Mouse (Mus musculus) T-helper 2 cell (primary cell): ENCODE data around the gene Elfn2.

Source experiments
- in situ Hi-C: fragments of 300-600 bp; cut with MboI, MseI; formaldehyde crosslinking; loops from one replicate; pipeline ENCODE4 v1.15.1; 2025; ENCODE audit warnings: high pct_unique_total_duplicates

The Elfn2 gene

GRCm38 (mm10) chr15:78726697-78727096, 8.1 kb upstream of the Elfn2 start:
- in situ Hi-C loops, result no loop called here

- in situ Hi-C loops, result no loop called here
Observed at GRCm38 (mm10) chr15:78720532-78720931, 2.0 kb upstream of the Elfn2 start.

- in situ Hi-C loops, result no loop called here
Observed at GRCm38 (mm10) chr15:78720094-78720493, 1.5 kb upstream of the Elfn2 start.

GRCm38 (mm10) chr15:78719416-78719815, 845 bp upstream of the Elfn2 start:
- in situ Hi-C loops, result no loop called here

- in situ Hi-C loops, result no loop called here
Observed at GRCm38 (mm10) chr15:78716936-78717335, 1.6 kb downstream of the Elfn2 start.

GRCm38 (mm10) chr15:78715856-78716255, 2.7 kb downstream of the Elfn2 start:
- in situ Hi-C loops, result no loop called here

- in situ Hi-C loops, result no loop called here
Observed at GRCm38 (mm10) chr15:78713751-78714150, 4.8 kb downstream of the Elfn2 start.

- in situ Hi-C loops, result no loop called here
Observed at GRCm38 (mm10) chr15:78712335-78713258, 6.0 kb downstream of the Elfn2 start.

GRCm38 (mm10) chr15:78711935-78712334, 6.6 kb downstream of the Elfn2 start:
- in situ Hi-C loops, result no loop called here

- in situ Hi-C loops, result no loop called here
Observed at GRCm38 (mm10) chr15:78710634-78711033, 7.9 kb downstream of the Elfn2 start.

- in situ Hi-C loops, result no loop called here
Observed at GRCm38 (mm10) chr15:78709767-78710166, 8.8 kb downstream of the Elfn2 start.

GRCm38 (mm10) chr15:78706630-78707029, 11.9 kb downstream of the Elfn2 start:
- in situ Hi-C loops, result no loop called here

GRCm38 (mm10) chr15:78704824-78705223, 13.7 kb downstream of the Elfn2 start:
- in situ Hi-C loops, result loop anchor here (5.0 kb wide), 1 partner anchor 68 kb away; no protein-coding TSS in a partner anchor

GRCm38 (mm10) chr15:78704007-78704406, 14.6 kb downstream of the Elfn2 start:
- in situ Hi-C loops, result loop anchor here (5.0 kb wide), 1 partner anchor 67 kb away; no protein-coding TSS in a partner anchor

- in situ Hi-C loops, result loop anchor here (5.0 kb wide), 1 partner anchor 63 kb away; no protein-coding TSS in a partner anchor
Observed at GRCm38 (mm10) chr15:78700420-78700819, 18.2 kb downstream of the Elfn2 start.

- in situ Hi-C loops, result no loop called here
Observed at GRCm38 (mm10) chr15:78699513-78699912, 19.1 kb downstream of the Elfn2 start.

GRCm38 (mm10) chr15:78698491-78699135, 20.0 kb downstream of the Elfn2 start:
- in situ Hi-C loops, result no loop called here

GRCm38 (mm10) chr15:78698084-78698483, 20.5 kb downstream of the Elfn2 start:
- in situ Hi-C loops, result no loop called here

GRCm38 (mm10) chr15:78695745-78696144, 22.8 kb downstream of the Elfn2 start:
- in situ Hi-C loops, result no loop called here

GRCm38 (mm10) chr15:78692505-78692904, 26.1 kb downstream of the Elfn2 start:
- in situ Hi-C loops, result no loop called here

GRCm38 (mm10) chr15:78690716-78691115, 27.9 kb downstream of the Elfn2 start:
- in situ Hi-C loops, result no loop called here

GRCm38 (mm10) chr15:78686910-78687309, 31.7 kb downstream of the Elfn2 start:
- in situ Hi-C loops, result no loop called here

GRCm38 (mm10) chr15:78684111-78684510, 34.5 kb downstream of the Elfn2 start:
- in situ Hi-C loops, result no loop called here
